Mouse (Mus musculus): Measurements from ENCODE around the gene Snrnp70. TPM values are rescaled to one million over a fixed set of nuclear protein-coding genes. Genes with fewer than 3 reads are reported as not detected.
"Not testable (repeated sequence)": the region's sequence is repeated elsewhere in the genome, so short reads cannot be mapped to it uniquely, and the experiment has no call there.

Gene Snrnp70
- polyA plus RNA-seq, 1 experiment from 2014 or later: 323 TPM

DNA sequence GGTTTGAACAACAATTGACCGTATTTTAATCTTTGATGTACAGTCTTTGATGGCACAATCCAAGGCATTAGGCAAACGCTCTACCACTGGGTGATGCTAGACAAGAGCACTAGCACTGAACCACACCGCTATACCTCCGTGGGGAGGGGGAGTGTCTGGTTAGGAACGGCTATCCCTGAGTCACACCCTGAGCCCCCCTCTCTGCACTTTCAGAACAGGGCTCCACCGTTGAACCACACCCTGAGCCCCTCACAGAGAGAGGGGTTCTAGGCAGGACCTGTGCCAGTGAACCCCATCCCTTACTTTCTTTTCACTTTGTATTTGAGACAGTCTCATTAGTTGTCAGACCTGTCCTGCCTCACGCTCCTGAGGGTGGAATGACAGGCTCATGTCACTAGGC, 12.8 kb upstream of the Snrnp70 start:
- H3K4me2 ChIP-seq (replicated peaks): no peak overlapping the region
- WGBS: 71% methylated on average over 7 of the region's 7 CpGs
- peaks cover 9% of the 10 kb centered on the region; the same call in 1 of the 2 replicates for H3K4me1 ChIP-seq
- ATAC-seq (ENCODE audit: insufficient number of reproducible peaks, insufficient read depth, low FRiP score, low TSS enrichment): no peak
- no peaks in the 10 kb centered on the region for H3K36me3 ChIP-seq
- H3K9me3 ChIP-seq: no peaks in the 10 kb centered on the region
- H3K4me3 ChIP-seq: no peak overlapping the region
- H3K9ac ChIP-seq: no peak overlapping the region
- no peak overlapping the region for H3K27ac ChIP-seq
- peaks cover 82% of the 10 kb centered on the region for H3K27me3 ChIP-seq

GRCm38 (mm10) chr7:45407836-45408235, 12.3 kb upstream of the Snrnp70 start:
- WGBS: 82% methylated on average over 10 of the region's 10 CpGs
- H3K9ac ChIP-seq: no peak overlapping the region

GRCm38 (mm10) chr7:45406157-45407156, 10.9 kb upstream of the Snrnp70 start:
- H3K27ac ChIP-seq: no peak overlapping the region
- WGBS: 2% methylated on average over 113 of the region's 114 CpGs
- ATAC-seq (ENCODE audit: insufficient number of reproducible peaks, insufficient read depth, low FRiP score, low TSS enrichment): no peak
- H3K36me3 ChIP-seq: no peaks in the 10 kb centered on the region
- peak overlapping the region; percentile 63 for H3K4me2 ChIP-seq (replicated peaks)
- H3K9me3 ChIP-seq: no peaks in the 10 kb centered on the region
- peaks cover 66% of the 10 kb centered on the region for H3K27me3 ChIP-seq
- 0 out of 2 replicates have a peak, but pooled peaks cover 4% of the 10 kb centered on the region for H3K4me1 ChIP-seq
- H3K4me3 ChIP-seq: peak overlapping the region; percentile 40
- peak overlapping the region; percentile 33 for H3K9ac ChIP-seq

More at GRCm38 (mm10) chr7:45407836-45408235, 12.3 kb upstream of the Snrnp70 start:
- 0 out of 2 replicates have a peak, but pooled peaks cover 4% of the 10 kb centered on the region for H3K4me1 ChIP-seq
- no peak overlapping the region for H3K4me3 ChIP-seq
- peaks cover 77% of the 10 kb centered on the region for H3K27me3 ChIP-seq
- H3K27ac ChIP-seq: no peak overlapping the region
- no peaks in the 10 kb centered on the region for H3K36me3 ChIP-seq
- no peak for ATAC-seq (ENCODE audit: insufficient number of reproducible peaks, insufficient read depth, low FRiP score, low TSS enrichment)
- H3K9me3 ChIP-seq: no peaks in the 10 kb centered on the region
- H3K4me2 ChIP-seq (replicated peaks): no peak overlapping the region

- ATAC-seq (ENCODE audit: insufficient number of reproducible peaks, insufficient read depth, low FRiP score, low TSS enrichment): no peak
- WGBS: 12% methylated on average over 28 of the region's 28 CpGs
These were observed 9.8 kb upstream of the Snrnp70 start, which contains the start of gene Kcna7 for GRCm38 (mm10) chr7:45405091-45406075. Kcna7 (plus strand) TSS chr7:45405653.

GRCm38 (mm10) chr7:45403532-45404261, 8.2 kb upstream of the Snrnp70 start:
- Histone ChIP-seq H3K4me3 (no peak overlapping the region), H3K36me3 (no peaks in the 10 kb centered on the region), H3K27ac (no peak overlapping the region), H3K9ac (no peak overlapping the region), H3K27me3 (peaks cover 39% of the 10 kb centered on the region), H3K4me2 (replicated peaks) (no peak overlapping the region), H3K4me1 (0 out of 2 replicates have a peak, but pooled peaks cover 4% of the 10 kb centered on the region), H3K9me3 (no peaks in the 10 kb centered on the region)
- 44% methylated on average over 6 of the region's 6 CpGs for WGBS
- no peak for ATAC-seq (ENCODE audit: insufficient number of reproducible peaks, insufficient read depth, low FRiP score, low TSS enrichment)

More at GRCm38 (mm10) chr7:45405091-45406075, 9.8 kb upstream of the Snrnp70 start, which contains the start of gene Kcna7:
- Histone ChIP-seq H3K9ac (peak within 1 kb of the TSS; percentile 33), H3K27ac (no peak within 1 kb of the TSS), H3K4me1 (0 out of 2 replicates have a peak, but pooled peaks cover 4% of the 10 kb centered on the region), H3K4me2 (replicated peaks) (peak within 1 kb of the TSS; percentile 63), H3K36me3 (no peaks in the 10 kb centered on the region), H3K27me3 (peaks cover 56% of the 10 kb centered on the region), H3K4me3 (peak within 1 kb of the TSS; percentile 40), H3K9me3 (no peaks in the 10 kb centered on the region)

- H3K4me3 ChIP-seq: no peak overlapping the region
- peaks cover 18% of the 10 kb centered on the region for H3K27me3 ChIP-seq
- no peak overlapping the region for H3K9ac ChIP-seq
- no peaks in the 10 kb centered on the region for H3K36me3 ChIP-seq
- WGBS: 71% methylated on average over 10 of the region's 10 CpGs
- H3K27ac ChIP-seq: 0 out of 2 replicates have a peak overlapping the region, but pooled peaks have one; percentile 41
- no peak for ATAC-seq (ENCODE audit: insufficient number of reproducible peaks, insufficient read depth, low FRiP score, low TSS enrichment)
- H3K4me2 ChIP-seq (replicated peaks): no peak overlapping the region
- no peaks in the 10 kb centered on the region for H3K9me3 ChIP-seq
- 0 out of 2 replicates have a peak, but pooled peaks cover 4% of the 10 kb centered on the region for H3K4me1 ChIP-seq
These were observed 6.1 kb upstream of the Snrnp70 start for GRCm38 (mm10) chr7:45401521-45402085.

DNA sequence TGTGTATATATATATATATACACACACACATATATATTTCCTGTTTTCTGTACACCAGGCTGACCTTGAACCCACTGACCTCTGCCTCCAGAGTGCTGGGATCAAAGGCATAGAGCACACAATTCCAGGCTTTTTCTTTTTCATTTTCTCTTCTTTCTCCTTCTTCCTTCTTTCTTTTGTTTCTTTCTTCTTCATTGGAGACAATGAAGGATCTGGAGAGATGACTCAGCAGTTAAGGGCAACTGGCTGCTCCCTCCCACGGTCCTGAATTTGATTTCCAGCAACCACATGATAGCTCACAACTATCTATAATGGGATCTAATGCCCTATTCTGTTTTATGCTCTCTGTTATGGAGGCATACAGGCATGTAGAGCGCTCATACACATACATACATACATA, 1.2 kb upstream of the Snrnp70 start:
- WGBS: 80% methylated on average over 2 of the region's 2 CpGs
- H3K4me2 ChIP-seq (replicated peaks): no peak overlapping the region
- no peak for ATAC-seq (ENCODE audit: insufficient number of reproducible peaks, insufficient read depth, low FRiP score, low TSS enrichment)
- peaks cover 17% of the 10 kb centered on the region for H3K4me1 ChIP-seq
- H3K9me3 ChIP-seq: no peaks in the 10 kb centered on the region
- no peaks in the 10 kb centered on the region for H3K27me3 ChIP-seq
- H3K27ac ChIP-seq: no peak overlapping the region
- no peak overlapping the region for H3K9ac ChIP-seq
- no peak overlapping the region for H3K4me3 ChIP-seq
- H3K36me3 ChIP-seq: peaks cover 8% of the 10 kb centered on the region

DNA sequence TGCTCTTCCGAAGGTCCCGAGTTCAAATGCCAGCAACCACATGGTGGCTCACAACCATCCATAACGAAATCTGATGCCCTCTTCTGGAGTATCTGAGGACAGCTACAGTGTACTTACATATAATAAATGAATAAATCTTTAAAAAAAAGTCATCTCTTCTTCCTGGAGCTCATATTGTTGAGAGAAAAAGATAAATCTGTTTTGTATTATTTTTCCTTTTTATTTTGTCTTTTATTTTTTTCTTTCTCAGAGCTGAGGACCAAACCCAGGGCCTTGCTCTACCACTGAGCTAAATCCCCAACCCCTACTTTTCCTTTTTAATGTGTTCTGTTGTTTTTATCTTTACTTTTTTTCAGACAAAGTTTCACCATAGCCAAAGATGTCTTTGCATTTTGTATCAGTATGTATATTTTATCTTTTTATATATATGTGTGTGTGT, 814 bp upstream of the Snrnp70 start:
- not testable (repeated sequence) for H3K9me3 ChIP-seq; H3K9ac ChIP-seq; H3K27me3 ChIP-seq; ATAC-seq (ENCODE audit: insufficient number of reproducible peaks, insufficient read depth, low FRiP score, low TSS enrichment)
- Histone ChIP-seq H3K4me3 (peak overlapping the region; percentile 82), H3K27ac (peak overlapping the region; percentile 99; the same call in 1 of the 2 replicates), H3K4me2 (replicated peaks) (peak overlapping the region; percentile 99), H3K4me1 (peaks cover 17% of the 10 kb centered on the region), H3K36me3 (peaks cover 12% of the 10 kb centered on the region)
- 9% methylated on average over 3 of the region's 3 CpGs for WGBS

DNA sequence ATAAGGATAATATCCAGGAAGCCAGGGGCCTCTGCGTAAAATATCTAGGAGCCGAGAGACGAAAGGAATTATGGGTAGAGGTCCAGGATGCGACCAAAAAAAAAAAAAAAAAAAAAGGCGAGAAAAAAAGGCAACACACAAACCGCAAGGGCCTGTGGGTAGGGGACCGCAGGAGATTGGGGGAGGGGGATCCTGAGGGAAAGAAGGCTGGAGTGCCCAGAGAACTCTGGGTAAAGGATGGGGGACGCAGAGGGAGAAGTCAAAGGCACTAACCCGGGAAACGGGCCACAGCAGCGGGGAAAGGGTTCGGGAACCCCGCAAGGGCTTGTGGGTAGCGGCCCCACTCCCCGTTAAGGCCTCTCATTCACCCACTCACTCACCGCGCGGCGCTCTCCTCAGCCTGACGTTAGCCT, 407 bp downstream of the Snrnp70 start:
- peak overlapping the region; percentile 99 for H3K27ac ChIP-seq
- ATAC-seq (ENCODE audit: insufficient number of reproducible peaks, insufficient read depth, low FRiP score, low TSS enrichment): peak; percentile 72
- H3K4me1 ChIP-seq: peaks cover 17% of the 10 kb centered on the region
- under 1% methylated on average over 20 of the region's 20 CpGs for WGBS
- H3K27me3 ChIP-seq: no peaks in the 10 kb centered on the region
- peak overlapping the region; percentile 99 for H3K4me2 ChIP-seq (replicated peaks)
- peak overlapping the region; percentile 82 for H3K4me3 ChIP-seq
- H3K9me3 ChIP-seq: no peaks in the 10 kb centered on the region
- H3K9ac ChIP-seq: peak overlapping the region; percentile 93
- peaks cover 22% of the 10 kb centered on the region for H3K36me3 ChIP-seq

- no peaks in the 10 kb centered on the region for H3K4me1 ChIP-seq
- no peak overlapping the region for H3K4me2 ChIP-seq (replicated peaks)
- no peaks in the 10 kb centered on the region for H3K9me3 ChIP-seq
- no peak overlapping the region for H3K4me3 ChIP-seq
- no peak overlapping the region for H3K27ac ChIP-seq
- no peak for ATAC-seq (ENCODE audit: insufficient number of reproducible peaks, insufficient read depth, low FRiP score, low TSS enrichment)
- no peak overlapping the region for H3K9ac ChIP-seq
- peaks cover 93% of the 10 kb centered on the region for H3K36me3 ChIP-seq
- 75% methylated on average over 3 of the region's 3 CpGs for WGBS
- no peaks in the 10 kb centered on the region for H3K27me3 ChIP-seq
These were observed 9.5 kb downstream of the Snrnp70 start for GRCm38 (mm10) chr7:45386077-45386476.
